Mouse (Mus musculus) heart, embryonic 16.5 days (tissue): ENCODE results near the gene Hsp90ab1. TPM values are rescaled to one million over a fixed set of nuclear protein-coding genes. Genes with fewer than 3 reads are reported as not detected.

ENCODE experiments used
- ATAC-seq: fragments of 200-750 bp; cut with Nextera tagmentation; replicated peaks from 2 replicates; pipeline ENCODE4 v1.8.0; 2017; ENCODE audit warnings: moderate number of reproducible peaks; ENCODE audit not compliant: insufficient read depth, low FRiP score; ENCODE audit errors: extremely low read depth
- H3K27ac ChIP-seq: fragments of 300-500 bp; sonication (generic); 2 replicates; pipeline ENCODE4 v1.5.1; 2014; ENCODE audit warnings: mild to moderate bottlenecking, low read length, control low read depth, moderate library complexity
- H3K27me3 ChIP-seq: fragments of 300-500 bp; sonication (generic); 2 replicates; pipeline ENCODE4 v1.6.1; 2014; ENCODE audit warnings: low read length, mixed read lengths; ENCODE audit not compliant: control insufficient read depth, insufficient read depth
- H3K36me3 ChIP-seq: fragments of 300-500 bp; sonication (generic); 2 replicates; pipeline ENCODE4 v1.6.1; 2014; ENCODE audit not compliant: control insufficient read depth, insufficient read depth
- H3K4me1 ChIP-seq: fragments of 300-500 bp; sonication (generic); 2 replicates; pipeline ENCODE4 v1.6.1; 2014; ENCODE audit warnings: low read length, mixed read lengths; ENCODE audit not compliant: control insufficient read depth, insufficient read depth
- H3K4me2 ChIP-seq: fragments of 300-500 bp; sonication (generic); 2 replicates; pipeline ENCODE4 v1.6.1; 2014; ENCODE audit warnings: low read depth, mild to moderate bottlenecking, control low read depth, low read length
- H3K4me3 ChIP-seq: fragments of 300-500 bp; sonication (generic); 2 replicates; pipeline ENCODE4 v1.5.1; 2014; ENCODE audit warnings: mild to moderate bottlenecking, control low read depth, low read length
- H3K9ac ChIP-seq: fragments of 300-500 bp; sonication (generic); 2 replicates; pipeline ENCODE4 v1.6.1; 2014; ENCODE audit warnings: low read length, control low read depth
- H3K9me3 ChIP-seq: fragments of 300-500 bp; sonication (generic); replicated peaks from 2 replicates; pipeline ENCODE4 v1.6.1; 2016; ENCODE audit warnings: low read length; ENCODE audit not compliant: control insufficient read depth
- WGBS: fragments of 180-500 bp; shearing (Covaris S2); extraction: QIAGEN DNeasy Blood & Tissue Kit; methylation state at CpG from one replicate; pipeline ENCODE4 v1.1.7; 2014; 5-methylcytosine and 5-hydroxymethylcytosine counted together
- polyA plus RNA-seq: library from polyadenylated mRNA; unstranded; fragments of >200 nt; fragmentation: Nextera tagmentation; extraction: Ambion mirVana; gene quantifications from 2 replicates; pipeline ENCODE4 v1.2.1, GENCODE M21; 2015

Gene Hsp90ab1
- polyA plus RNA-seq, 1 experiment from 2014 or later = 1,191 TPM

DNA sequence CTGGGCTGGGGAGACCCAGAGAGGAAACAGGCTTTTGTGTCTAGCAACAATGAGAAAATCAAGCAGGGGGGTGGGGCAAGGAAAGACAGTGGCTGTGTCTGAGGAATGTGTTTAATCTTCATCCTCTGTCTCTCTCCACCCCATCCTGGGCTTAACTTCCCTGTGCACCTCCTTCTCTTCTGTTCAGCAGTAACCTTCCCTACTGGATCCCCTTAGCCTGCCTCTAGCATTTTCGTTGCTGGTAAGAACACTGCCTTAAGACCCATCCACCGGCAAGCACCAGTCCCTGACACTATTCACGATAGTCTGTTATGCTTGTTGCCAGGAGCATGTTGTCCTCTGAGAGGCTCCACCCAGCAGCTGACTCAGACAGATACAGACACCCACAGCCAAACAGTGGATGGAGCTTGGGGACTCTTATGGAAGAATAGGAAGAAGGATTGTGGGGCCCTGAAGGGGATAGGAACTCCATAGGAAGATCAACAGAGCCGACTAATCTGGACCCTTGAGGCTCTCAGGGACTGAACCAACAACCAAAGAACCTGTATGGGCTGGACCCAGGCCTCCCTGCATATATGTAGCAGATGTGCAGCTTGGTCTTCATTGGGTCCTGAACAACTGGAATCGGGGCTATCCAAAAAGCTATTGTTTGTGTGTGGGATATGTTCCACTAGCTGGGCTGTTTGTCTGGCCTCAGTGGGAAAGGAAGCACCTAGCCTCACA, 37.2 kb upstream of the Hsp90ab1 start:
- peak overlapping the region; percentile 32; the same call in 1 of the 2 replicates for H3K4me2 ChIP-seq
- H3K4me3 ChIP-seq = no peak overlapping the region
- H3K9me3 ChIP-seq = peaks cover 3% of the 10 kb centered on the region; the same call in 1 of the 2 replicates
- H3K27ac ChIP-seq = peak overlapping the region; percentile 77
- H3K4me1 ChIP-seq = peaks cover 10% of the 10 kb centered on the region
- ATAC-seq = peak; percentile 75
- H3K36me3 ChIP-seq = no peaks in the 10 kb centered on the region
- no peaks in the 10 kb centered on the region for H3K27me3 ChIP-seq
- WGBS = 27% methylated on average over 5 of the region's 5 CpGs
- 0 out of 2 replicates have a peak overlapping the region, but pooled peaks have one; percentile 5 for H3K9ac ChIP-seq

DNA sequence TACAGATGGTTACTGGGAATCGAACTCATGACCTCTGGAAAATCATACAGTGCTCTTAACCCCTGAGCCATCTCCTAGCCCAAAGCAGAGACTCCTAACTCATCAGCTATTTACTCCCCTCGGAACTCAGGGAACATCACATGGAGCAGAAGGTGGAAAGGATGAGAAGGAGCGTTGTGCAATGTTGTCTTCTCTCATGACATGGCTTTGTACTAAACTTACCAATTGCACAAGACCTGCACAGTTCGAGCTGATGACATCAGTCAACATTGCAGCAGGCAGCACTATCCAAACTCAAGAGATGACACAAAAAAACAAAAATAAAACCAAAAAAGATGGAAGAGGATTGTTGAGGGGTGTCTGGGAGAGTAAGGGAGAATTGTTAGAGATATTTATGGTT, 35.3 kb upstream of the Hsp90ab1 start:
- peaks cover 3% of the 10 kb centered on the region; the same call in 1 of the 2 replicates for H3K9me3 ChIP-seq
- H3K9ac ChIP-seq = no peak overlapping the region
- no peak overlapping the region for H3K27ac ChIP-seq
- H3K4me3 ChIP-seq = no peak overlapping the region
- no peak for ATAC-seq
- H3K4me1 ChIP-seq = peaks cover 10% of the 10 kb centered on the region
- no peaks in the 10 kb centered on the region for H3K27me3 ChIP-seq
- WGBS = 85% methylated on average over 4 of the region's 4 CpGs
- H3K36me3 ChIP-seq = no peaks in the 10 kb centered on the region
- no peak overlapping the region for H3K4me2 ChIP-seq

DNA sequence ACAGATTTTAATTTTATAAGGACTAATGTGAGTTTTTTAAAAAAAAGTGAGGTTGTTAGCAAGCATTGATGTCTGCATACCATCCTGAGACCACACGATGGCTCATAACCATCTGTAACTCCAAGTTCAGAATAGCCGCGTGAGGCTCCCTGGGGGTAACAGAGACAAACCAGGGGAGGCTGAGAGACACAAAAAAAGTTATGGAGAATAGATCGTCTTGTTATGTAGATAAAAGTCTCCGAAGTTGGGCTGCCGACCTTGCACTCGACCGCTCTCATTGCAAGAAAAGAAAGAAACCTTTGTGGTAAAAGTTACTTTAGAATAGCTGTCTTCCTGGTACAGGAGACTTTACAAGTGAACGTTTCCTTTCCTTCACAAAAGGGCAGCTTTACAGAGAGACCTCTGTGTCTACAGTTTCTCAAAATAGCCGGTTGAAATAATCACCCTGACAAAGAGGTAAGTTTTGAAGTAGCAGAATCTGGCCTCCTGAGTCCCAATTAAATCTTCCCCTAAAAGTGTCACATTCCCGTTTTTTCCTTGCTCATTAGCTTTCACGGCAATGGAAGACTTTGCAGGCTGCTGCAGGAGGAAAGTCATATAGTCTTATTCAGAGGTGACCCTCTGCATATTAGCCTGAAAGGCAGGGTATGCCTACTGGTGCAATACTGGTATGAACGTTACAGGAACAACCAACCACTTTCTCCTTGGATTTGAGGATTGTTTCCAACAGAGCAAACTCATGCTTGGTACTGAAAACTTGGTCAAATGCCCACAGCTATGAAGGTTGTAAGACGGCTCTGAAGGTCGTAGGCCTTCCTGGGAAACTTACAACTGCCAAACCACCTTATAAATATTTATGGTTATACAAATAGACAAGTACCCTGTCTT, 34.2 kb upstream of the Hsp90ab1 start:
- no peak for ATAC-seq
- WGBS = 76% methylated on average over 15 of the region's 15 CpGs
- H3K9me3 ChIP-seq = peaks cover 3% of the 10 kb centered on the region; the same call in 1 of the 2 replicates
- peaks cover 10% of the 10 kb centered on the region for H3K4me1 ChIP-seq
- H3K27me3 ChIP-seq = no peaks in the 10 kb centered on the region
- H3K9ac ChIP-seq = no peak overlapping the region
- no peaks in the 10 kb centered on the region for H3K36me3 ChIP-seq
- H3K4me3 ChIP-seq = no peak overlapping the region
- H3K27ac ChIP-seq = no peak overlapping the region
- H3K4me2 ChIP-seq = no peak overlapping the region

DNA sequence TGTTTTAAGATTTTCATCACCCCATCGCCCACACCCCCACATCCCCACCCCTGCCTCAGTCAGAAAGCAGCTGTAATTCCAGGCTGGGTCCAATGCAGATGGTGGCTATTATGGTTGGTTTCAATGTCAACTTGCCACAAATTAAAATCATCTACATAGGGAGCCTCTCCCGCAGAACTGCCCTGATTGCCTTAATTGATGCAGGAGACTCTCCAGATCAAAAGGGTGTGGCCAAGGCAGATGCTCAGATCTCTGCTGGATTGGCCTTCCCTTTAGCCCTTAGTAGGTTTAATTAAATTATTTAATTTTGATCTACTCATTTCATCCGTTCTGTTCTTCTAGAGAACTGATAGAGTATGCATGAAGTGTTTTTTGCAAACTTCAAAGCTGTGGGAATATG, 29.9 kb upstream of the Hsp90ab1 start:
- H3K27ac ChIP-seq = no peak overlapping the region
- no peaks in the 10 kb centered on the region; the same call in 1 of the 2 replicates for H3K27me3 ChIP-seq
- no peak overlapping the region for H3K4me3 ChIP-seq
- no peak overlapping the region for H3K9ac ChIP-seq
- H3K36me3 ChIP-seq = no peaks in the 10 kb centered on the region
- peaks cover 14% of the 10 kb centered on the region for H3K4me1 ChIP-seq
- no peak overlapping the region for H3K4me2 ChIP-seq
- WGBS = 83% methylated on average over 3 of the region's 3 CpGs
- ATAC-seq = no peak
- peaks cover 3% of the 10 kb centered on the region; the same call in 1 of the 2 replicates for H3K9me3 ChIP-seq

DNA sequence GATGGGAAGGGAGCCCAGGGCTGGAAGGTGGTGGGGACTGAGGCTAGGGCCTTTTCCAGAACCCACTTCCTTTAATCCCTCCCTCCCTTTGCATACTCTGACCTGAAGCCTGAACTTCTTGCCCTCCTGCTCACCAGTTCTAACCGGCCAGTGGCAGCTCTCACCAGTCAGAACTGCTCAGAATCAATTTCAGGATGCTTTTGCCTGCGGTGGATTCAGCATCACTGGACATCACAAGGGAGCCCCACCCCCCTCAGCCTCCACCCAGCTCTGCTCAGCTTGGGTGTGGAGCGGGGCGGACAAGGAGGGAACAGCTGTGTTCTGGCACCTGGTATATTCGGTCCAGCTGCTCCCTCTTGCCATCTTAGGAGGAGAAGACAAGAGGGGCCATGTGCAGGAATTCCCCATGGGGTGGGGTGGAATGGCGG, 28.8 kb upstream of the Hsp90ab1 start, which contains the start of gene Mymx:
Gene Mymx, minus strand, starts transcription at position 226 of the 428 bp plus-strand sequence.
- WGBS = 48% methylated on average over 6 of the region's 6 CpGs
- Histone ChIP-seq H3K4me3 (no peak within 1 kb of the TSS), H3K36me3 (no peaks in the 10 kb centered on the region), H3K27ac (no peak within 1 kb of the TSS), H3K4me2 (0 out of 2 replicates have a peak within 1 kb of the TSS, but pooled peaks have one; percentile 7), H3K9ac (peak within 1 kb of the TSS; percentile 26; the same call in 1 of the 2 replicates), H3K4me1 (peaks cover 17% of the 10 kb centered on the region), H3K27me3 (no peaks in the 10 kb centered on the region; the same call in 1 of the 2 replicates), H3K9me3 (no peaks in the 10 kb centered on the region)
- ATAC-seq = no peak

GRCm38 (mm10) chr17:45601325-45601724, 28.3 kb upstream of the Hsp90ab1 start:
- H3K9ac ChIP-seq = peak overlapping the region; percentile 26; the same call in 1 of the 2 replicates
- H3K4me3 ChIP-seq = no peak overlapping the region
- H3K4me1 ChIP-seq = peaks cover 23% of the 10 kb centered on the region
- no peak overlapping the region for H3K27ac ChIP-seq
- no peaks in the 10 kb centered on the region for H3K36me3 ChIP-seq
- no peaks in the 10 kb centered on the region for H3K9me3 ChIP-seq
- H3K4me2 ChIP-seq = 0 out of 2 replicates have a peak overlapping the region, but pooled peaks have one; percentile 7
- WGBS = 24% methylated on average over 22 of the region's 22 CpGs
- no peak for ATAC-seq
- H3K27me3 ChIP-seq = no peaks in the 10 kb centered on the region; the same call in 1 of the 2 replicates

DNA sequence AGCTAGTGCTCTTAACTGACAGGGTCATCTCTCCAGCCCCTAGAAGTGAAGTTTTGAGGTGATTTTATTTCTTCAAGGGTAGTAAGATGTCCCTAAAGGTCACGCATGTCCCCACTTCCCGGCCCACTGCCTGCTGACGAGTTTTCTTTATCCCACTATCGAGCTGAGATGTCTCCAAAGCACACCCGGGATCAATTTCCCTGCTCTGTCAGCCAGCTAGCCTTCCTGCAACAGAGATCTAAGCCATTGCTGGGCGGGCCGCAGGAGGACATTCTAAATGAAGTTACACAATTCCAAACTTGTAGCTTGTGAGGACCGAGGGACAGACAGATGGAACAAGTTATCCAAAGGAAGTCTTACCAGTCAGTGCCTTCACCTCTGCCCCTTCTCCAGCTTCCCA, 27.2 kb upstream of the Hsp90ab1 start:
- no peak for ATAC-seq
- Histone ChIP-seq H3K4me1 (peaks cover 31% of the 10 kb centered on the region), H3K27me3 (no peaks in the 10 kb centered on the region; the same call in 1 of the 2 replicates), H3K4me2 (no peak overlapping the region), H3K9me3 (no peaks in the 10 kb centered on the region), H3K4me3 (no peak overlapping the region), H3K9ac (no peak overlapping the region), H3K36me3 (no peaks in the 10 kb centered on the region), H3K27ac (no peak overlapping the region)
- 72% methylated on average over 8 of the region's 8 CpGs for WGBS

GRCm38 (mm10) chr17:45599446-45600242, 26.6 kb upstream of the Hsp90ab1 start, which contains the start of gene Slc29a1:
Slc29a1 (minus strand) TSS chr17:45599606.
- Histone ChIP-seq H3K4me2 (peak within 1 kb of the TSS; percentile 81), H3K36me3 (no peaks in the 10 kb centered on the region), H3K9me3 (no peaks in the 10 kb centered on the region), H3K9ac (peak within 1 kb of the TSS; percentile 72), H3K27ac (no peak within 1 kb of the TSS), H3K27me3 (no peaks in the 10 kb centered on the region; the same call in 1 of the 2 replicates), H3K4me1 (peaks cover 35% of the 10 kb centered on the region), H3K4me3 (peak within 1 kb of the TSS; percentile 42)
- 20% methylated on average over 32 of the region's 32 CpGs for WGBS
- peak; percentile 21; the same call in 1 of the 2 replicates for ATAC-seq
